Mouse (Mus musculus): ENCODE data around the gene Serf2. TPM values are rescaled to one million over a fixed set of nuclear protein-coding genes. Genes with fewer than 3 reads are reported as not detected.
A peak's percentile ranks its signal among the peaks of the same experiment; 100 is the strongest.
"Not testable (repeated sequence)": the region's sequence is repeated elsewhere in the genome, so short reads cannot be mapped to it uniquely, and the experiment has no call there.

Serf2 gene
- total and polyA plus RNA-seq, 3 experiments: 340 to 415 (median 369) TPM

DNA sequence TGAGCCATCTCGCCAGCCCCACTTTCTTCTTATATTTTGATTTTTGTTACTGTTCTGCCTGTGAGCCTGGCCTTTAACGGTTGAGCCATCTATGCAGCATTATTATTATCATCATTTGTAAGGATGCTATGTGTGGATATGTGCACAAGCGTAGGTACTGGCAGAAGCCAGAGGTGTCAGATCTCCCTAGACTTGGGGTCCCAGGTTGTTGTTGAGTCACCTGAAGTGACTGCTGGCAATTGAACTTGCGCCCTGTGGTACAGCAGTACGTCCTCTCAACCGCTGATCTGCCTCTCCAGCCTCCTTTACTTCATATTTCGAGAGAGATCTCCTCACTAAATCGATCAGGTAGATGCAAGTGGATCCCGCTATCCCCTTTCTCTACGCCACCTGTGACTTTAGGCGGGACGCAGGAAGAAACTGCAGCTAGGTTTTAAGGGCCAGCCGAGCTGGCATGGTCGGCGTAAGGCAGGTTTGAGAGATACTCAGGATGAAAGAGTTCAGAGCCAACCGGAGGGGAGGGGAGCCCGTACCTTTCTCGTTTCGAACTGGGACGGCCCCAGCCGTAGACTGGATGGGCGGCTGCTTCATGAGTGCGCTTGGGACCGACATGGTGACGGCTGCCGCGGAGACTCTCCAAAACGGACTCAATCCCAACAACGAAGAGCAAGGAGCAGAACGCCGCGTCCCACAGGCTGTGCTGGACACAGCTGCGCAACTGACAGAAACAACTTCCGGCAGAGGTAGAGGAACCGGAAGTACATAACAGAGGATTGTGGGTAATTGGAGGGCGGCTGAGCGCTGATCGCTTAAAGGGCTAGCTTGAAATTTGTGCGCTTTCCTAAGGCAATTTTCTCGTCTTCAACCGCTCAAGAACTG, 24.5 kb downstream of the Serf2 start, which contains the start of gene Mfap1b:
Gene Mfap1b, minus strand, starts transcription at position 767 of the 879 bp plus-strand sequence.
- DNase-seq: peak; percentile 79 to 86
- Histone ChIP-seq H3K9ac (ENCODE audit: low read depth, low read length) (peak within 1 kb of the TSS; percentile 92), H3K4me3 (peak within 1 kb of the TSS; percentile 67), H3K27ac (peak within 1 kb of the TSS; percentile 68)
- TF ChIP-seq EP300 (IDR thresholded peaks at IDR 0.05; ENCODE audit: insufficient read depth, low read depth, low read length) (peak; percentile 85), POLR2A (IDR thresholded peaks at IDR 0.05; ENCODE audit: insufficient read depth, low read depth, low read length) (peak; percentile 98)
- 4% methylated on average over 41 of the region's 41 CpGs for WGBS
- H3K27me3 ChIP-seq (ENCODE audit: control insufficient read depth, insufficient read depth, low read length); H3K4me1 ChIP-seq (ENCODE audit: control insufficient read depth, insufficient read depth, low read length); H3K79me2 ChIP-seq (replicated peaks; ENCODE audit: control insufficient read depth, insufficient read depth, low read length); H3K36me3 ChIP-seq (ENCODE audit: control insufficient read depth, insufficient read depth, low read length): not testable (repeated sequence)
- intact Hi-C loops (cut with DNase I): loop anchor here (1.0 kb wide), 1 partner anchor 34 kb away; no protein-coding TSS in a partner anchor

DNA sequence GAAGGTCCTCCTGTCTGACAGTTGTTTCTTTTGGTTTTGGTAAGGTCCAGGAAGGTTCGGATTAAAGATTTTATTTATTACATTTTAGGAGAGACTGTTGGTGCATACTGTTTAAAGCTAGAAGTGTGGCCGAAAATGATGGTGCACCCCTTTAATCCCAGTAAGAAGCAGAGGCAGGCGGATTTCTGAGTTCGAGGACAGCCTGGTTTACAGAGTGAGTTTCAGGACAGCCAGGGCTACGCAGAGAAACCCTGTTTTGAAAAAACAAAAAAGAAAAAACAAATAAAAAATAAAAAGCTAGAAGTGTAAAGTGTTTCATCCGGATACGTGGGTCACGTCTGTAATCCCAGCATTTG, 25.2 kb downstream of the Serf2 start:
- WGBS: 24% methylated on average over 8 of the region's 8 CpGs
- Histone ChIP-seq H3K4me3 (peak overlapping the region; percentile 67), H3K9ac (ENCODE audit: low read depth, low read length) (peak overlapping the region; percentile 44; the same call in 1 of the 2 replicates)

DNA sequence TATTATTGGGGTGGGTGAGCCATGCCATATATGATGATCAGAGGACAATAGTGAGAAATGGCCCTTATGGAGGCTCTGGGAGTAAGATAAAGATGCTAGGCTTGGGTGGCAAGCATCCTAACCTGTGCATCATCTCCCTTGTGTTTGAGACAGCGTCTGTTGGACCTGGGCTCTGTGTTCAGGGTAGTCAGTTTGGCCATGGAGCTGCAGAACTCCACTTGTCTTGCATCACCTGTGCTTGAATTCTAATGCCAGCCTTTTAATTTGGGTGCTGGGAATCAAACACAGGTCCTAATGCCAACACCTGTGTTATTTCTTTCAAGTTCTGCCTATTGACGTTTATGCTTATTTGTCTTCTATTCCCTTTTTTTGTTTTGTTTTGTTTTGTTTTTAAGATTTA, 26.3 kb downstream of the Serf2 start:
- DNase-seq; H3K4me3 ChIP-seq; intact Hi-C loops (cut with DNase I); H3K4me1 ChIP-seq (ENCODE audit: control insufficient read depth, insufficient read depth, low read length); H3K79me2 ChIP-seq (replicated peaks; ENCODE audit: control insufficient read depth, insufficient read depth, low read length); H3K9ac ChIP-seq (ENCODE audit: low read depth, low read length); H3K27me3 ChIP-seq (ENCODE audit: control insufficient read depth, insufficient read depth, low read length); H3K27ac ChIP-seq; H3K36me3 ChIP-seq (ENCODE audit: control insufficient read depth, insufficient read depth, low read length): not testable (repeated sequence)
- 93% methylated on average over 2 of the region's 2 CpGs for WGBS

More for the DNA sequence above, 25.2 kb downstream of the Serf2 start:
- peak in 1 of 2 experiments; percentile 20 for DNase-seq
- TF ChIP-seq POLR2A (IDR thresholded peaks at IDR 0.05; ENCODE audit: insufficient read depth, low read depth, low read length): no peak
- TF ChIP-seq CTCF (IDR thresholded peaks at IDR 0.05): no peak
- no peak for TF ChIP-seq EP300 (IDR thresholded peaks at IDR 0.05; ENCODE audit: insufficient read depth, low read depth, low read length)
- Histone ChIP-seq H3K27ac (peak overlapping the region; percentile 68), H3K4me1 (ENCODE audit: control insufficient read depth, insufficient read depth, low read length) (no peaks in the 10 kb centered on the region), H3K79me2 (replicated peaks; ENCODE audit: control insufficient read depth, insufficient read depth, low read length) (no peaks in the 10 kb centered on the region; the same call in 1 of the 2 replicates), H3K27me3 (ENCODE audit: control insufficient read depth, insufficient read depth, low read length) (no peaks in the 10 kb centered on the region), H3K36me3 (ENCODE audit: control insufficient read depth, insufficient read depth, low read length) (peaks cover 3% of the 10 kb centered on the region; the same call in 1 of the 2 replicates)
- intact Hi-C loops (cut with DNase I): loop anchor here (1.0 kb wide), 1 partner anchor 33 kb away; no protein-coding TSS in a partner anchor

DNA sequence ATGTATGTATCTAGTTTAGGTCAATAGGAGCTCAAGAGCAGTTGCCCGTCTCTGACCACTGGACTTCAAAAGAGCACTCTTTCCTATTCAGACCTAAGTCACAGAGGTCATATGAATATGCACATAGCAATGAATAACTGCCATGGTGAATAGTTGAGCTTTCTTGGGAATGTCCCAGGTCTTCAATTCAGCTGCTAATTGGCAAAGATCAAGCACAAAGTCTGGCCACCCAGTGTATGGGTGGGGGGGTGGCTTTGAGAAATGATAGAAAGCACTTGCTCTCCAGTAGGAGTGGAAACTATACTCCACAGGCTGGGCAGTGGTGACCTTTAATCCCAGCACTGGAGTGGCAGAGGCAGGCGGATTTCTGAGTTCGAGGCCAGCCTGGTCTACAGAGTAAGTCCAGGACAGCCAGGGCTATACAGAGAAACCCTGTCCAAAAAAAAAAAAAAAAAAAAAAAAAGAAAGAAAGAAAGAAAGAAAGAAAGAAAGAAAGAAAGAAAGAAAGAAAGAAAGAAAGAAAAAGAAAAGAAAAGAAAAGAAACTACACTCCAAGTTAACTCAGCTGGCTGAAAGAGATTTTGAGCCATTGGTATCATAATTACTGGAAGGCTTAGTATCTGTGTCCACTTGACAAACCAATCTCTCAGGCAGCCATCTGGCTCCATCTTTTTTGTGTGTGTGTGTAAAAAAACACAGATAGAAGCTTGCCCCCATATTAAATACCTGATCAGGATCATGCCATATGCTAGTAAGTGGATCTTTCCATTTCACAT, 28.7 kb downstream of the Serf2 start:
- intact Hi-C loops (cut with DNase I): loop anchor here (2.0 kb wide), 1 partner anchor 31 kb away; no protein-coding TSS in a partner anchor
- WGBS: 89% methylated on average over 3 of the region's 3 CpGs
- no peak overlapping the region for H3K4me3 ChIP-seq
- no peak overlapping the region for H3K27ac ChIP-seq
- H3K27me3 ChIP-seq (ENCODE audit: control insufficient read depth, insufficient read depth, low read length): no peaks in the 10 kb centered on the region
- H3K79me2 ChIP-seq (replicated peaks; ENCODE audit: control insufficient read depth, insufficient read depth, low read length): no peaks in the 10 kb centered on the region
- no peaks in the 10 kb centered on the region for H3K36me3 ChIP-seq (ENCODE audit: control insufficient read depth, insufficient read depth, low read length)
- no peak for DNase-seq
- no peak overlapping the region for H3K9ac ChIP-seq (ENCODE audit: low read depth, low read length)
- no peaks in the 10 kb centered on the region for H3K4me1 ChIP-seq (ENCODE audit: control insufficient read depth, insufficient read depth, low read length)
- TF ChIP-seq CTCF (IDR thresholded peaks at IDR 0.05): no peak
- no peak for TF ChIP-seq POLR2A (IDR thresholded peaks at IDR 0.05; ENCODE audit: insufficient read depth, low read depth, low read length)
- TF ChIP-seq EP300 (IDR thresholded peaks at IDR 0.05; ENCODE audit: insufficient read depth, low read depth, low read length): no peak

DNA sequence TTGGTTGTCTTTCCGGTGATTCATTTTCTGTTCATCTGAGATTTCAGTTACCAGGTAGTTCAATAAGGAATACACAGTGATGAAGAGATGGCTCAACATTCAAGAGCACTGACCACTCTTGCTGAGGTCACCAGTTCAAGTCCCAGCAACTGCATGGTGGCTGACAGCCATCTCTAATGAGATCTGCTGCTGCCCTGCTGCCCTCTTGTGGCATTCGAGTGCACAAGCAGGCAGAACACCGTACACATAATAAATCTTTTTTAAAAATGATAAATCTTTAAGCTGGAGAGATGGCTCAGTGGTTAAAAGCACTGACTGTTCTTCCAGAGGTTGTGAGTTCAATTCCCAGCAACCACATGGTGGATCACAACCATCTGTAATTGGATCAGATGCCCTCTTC, 31.5 kb downstream of the Serf2 start:
- Histone ChIP-seq H3K9ac (ENCODE audit: low read depth, low read length) (no peak overlapping the region), H3K4me3 (no peak overlapping the region), H3K27me3 (ENCODE audit: control insufficient read depth, insufficient read depth, low read length) (no peaks in the 10 kb centered on the region), H3K36me3 (ENCODE audit: control insufficient read depth, insufficient read depth, low read length) (no peaks in the 10 kb centered on the region), H3K27ac (no peak overlapping the region), H3K4me1 (ENCODE audit: control insufficient read depth, insufficient read depth, low read length) (no peaks in the 10 kb centered on the region), H3K79me2 (replicated peaks; ENCODE audit: control insufficient read depth, insufficient read depth, low read length) (no peaks in the 10 kb centered on the region)
- WGBS: 63% methylated on average over 3 of the region's 3 CpGs
- peak in 1 of 2 experiments; percentile 23 for DNase-seq
- TF ChIP-seq CTCF (IDR thresholded peaks at IDR 0.05) (peak; percentile 77), POLR2A (IDR thresholded peaks at IDR 0.05; ENCODE audit: insufficient read depth, low read depth, low read length) (no peak), EP300 (IDR thresholded peaks at IDR 0.05; ENCODE audit: insufficient read depth, low read depth, low read length) (no peak)
- intact Hi-C loops (cut with DNase I): no loop called here

DNA sequence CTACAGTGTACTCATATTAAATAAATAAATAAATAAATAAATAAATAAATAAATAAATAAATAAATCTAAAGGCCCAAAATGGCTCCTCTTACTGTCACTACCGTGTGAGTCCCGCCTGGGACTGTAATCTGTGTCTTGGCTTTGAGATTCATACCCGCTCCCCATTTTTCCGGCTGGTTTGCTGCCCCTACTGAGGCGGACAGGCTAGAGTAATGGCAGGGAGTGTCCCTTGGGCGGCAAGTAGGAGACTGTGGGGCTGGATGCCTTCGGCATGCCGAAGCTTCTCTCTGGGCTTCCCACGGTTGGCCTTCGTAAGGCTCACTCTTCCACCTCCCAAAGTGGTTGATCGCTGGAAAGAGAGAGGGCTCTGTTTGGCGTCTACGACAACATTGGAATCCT, 31.9 kb downstream of the Serf2 start:
- H3K79me2 ChIP-seq (replicated peaks; ENCODE audit: control insufficient read depth, insufficient read depth, low read length); DNase-seq; H3K27me3 ChIP-seq (ENCODE audit: control insufficient read depth, insufficient read depth, low read length); intact Hi-C loops (cut with DNase I); H3K27ac ChIP-seq; H3K9ac ChIP-seq (ENCODE audit: low read depth, low read length); H3K36me3 ChIP-seq (ENCODE audit: control insufficient read depth, insufficient read depth, low read length); H3K4me1 ChIP-seq (ENCODE audit: control insufficient read depth, insufficient read depth, low read length); H3K4me3 ChIP-seq: not testable (repeated sequence)
- WGBS: 78% methylated on average over 13 of the region's 13 CpGs
